Mouse (Mus musculus) induced T-regulatory cell, adult 2 months (primary cell): Measurements from ENCODE around the gene Mr1.

ENCODE experiments used
- DNase-seq: peaks from one replicate; pipeline ENCODE4 v3.0.0-alpha.2; 2012; ENCODE audit warnings: low read depth

Mr1 gene

DNA sequence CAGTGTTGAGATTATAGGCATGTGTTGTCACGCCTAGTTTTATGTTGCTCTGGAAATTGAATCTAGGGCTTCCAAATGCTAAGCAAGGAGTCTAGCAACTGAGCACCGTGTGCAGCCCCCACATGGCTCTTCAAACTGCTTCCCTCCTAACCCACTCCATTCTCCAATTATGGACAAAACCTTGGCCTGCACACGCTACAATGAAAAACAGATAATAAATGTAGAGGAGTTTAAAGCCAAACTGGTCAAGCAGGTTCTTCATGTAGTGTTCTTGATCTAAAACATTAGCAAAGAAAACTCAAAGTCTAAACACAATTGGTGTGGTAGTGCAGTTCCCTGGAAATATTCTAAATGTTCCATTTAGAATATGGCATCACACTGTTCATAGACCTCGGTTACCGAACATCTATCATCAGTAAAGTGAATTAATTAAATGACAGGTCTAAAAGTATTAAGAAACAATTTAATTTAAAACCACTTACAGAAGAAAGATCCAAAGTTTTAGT, 19.1 kb downstream of the Mr1 start:
- DNase-seq, result no peak

DNA sequence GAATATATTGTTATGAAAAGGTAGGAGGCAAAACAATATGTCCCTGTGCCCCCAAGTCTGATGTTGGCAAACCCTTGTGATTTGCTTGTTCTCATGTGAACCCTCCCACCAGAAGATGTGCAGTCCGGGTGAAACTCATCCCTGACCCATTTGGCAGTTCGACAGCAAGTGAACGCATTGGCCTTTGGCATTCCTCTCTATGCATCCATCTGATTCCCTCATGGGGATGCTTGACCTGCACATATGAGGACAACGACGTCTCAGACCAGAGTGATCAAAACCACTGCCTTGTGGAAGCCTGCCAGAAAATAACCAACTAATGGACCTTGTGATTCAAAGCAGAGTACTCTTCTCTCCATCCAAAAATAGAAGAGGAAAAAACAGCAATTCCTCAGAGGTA, 19.9 kb downstream of the Mr1 start:
- no peak for DNase-seq

DNA sequence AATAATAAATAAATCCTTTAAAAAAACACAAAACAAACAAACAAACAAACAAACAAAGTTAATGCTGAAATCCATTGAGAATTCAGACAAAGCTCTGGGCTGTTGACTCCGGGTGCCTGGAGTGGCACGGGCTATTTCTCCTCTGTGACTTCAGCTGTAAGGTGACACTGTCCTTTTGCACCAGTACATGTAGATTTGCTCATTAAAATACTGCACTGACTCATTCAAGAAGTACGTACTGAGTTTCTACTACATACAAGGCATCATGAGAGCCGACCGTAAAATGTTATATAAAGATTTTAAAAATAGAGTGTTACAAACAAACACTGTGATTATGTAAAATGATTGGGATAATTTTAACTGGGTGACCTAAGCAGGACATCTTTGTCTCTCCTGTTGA, 22.2 kb downstream of the Mr1 start:
- DNase-seq, result no peak

DNA sequence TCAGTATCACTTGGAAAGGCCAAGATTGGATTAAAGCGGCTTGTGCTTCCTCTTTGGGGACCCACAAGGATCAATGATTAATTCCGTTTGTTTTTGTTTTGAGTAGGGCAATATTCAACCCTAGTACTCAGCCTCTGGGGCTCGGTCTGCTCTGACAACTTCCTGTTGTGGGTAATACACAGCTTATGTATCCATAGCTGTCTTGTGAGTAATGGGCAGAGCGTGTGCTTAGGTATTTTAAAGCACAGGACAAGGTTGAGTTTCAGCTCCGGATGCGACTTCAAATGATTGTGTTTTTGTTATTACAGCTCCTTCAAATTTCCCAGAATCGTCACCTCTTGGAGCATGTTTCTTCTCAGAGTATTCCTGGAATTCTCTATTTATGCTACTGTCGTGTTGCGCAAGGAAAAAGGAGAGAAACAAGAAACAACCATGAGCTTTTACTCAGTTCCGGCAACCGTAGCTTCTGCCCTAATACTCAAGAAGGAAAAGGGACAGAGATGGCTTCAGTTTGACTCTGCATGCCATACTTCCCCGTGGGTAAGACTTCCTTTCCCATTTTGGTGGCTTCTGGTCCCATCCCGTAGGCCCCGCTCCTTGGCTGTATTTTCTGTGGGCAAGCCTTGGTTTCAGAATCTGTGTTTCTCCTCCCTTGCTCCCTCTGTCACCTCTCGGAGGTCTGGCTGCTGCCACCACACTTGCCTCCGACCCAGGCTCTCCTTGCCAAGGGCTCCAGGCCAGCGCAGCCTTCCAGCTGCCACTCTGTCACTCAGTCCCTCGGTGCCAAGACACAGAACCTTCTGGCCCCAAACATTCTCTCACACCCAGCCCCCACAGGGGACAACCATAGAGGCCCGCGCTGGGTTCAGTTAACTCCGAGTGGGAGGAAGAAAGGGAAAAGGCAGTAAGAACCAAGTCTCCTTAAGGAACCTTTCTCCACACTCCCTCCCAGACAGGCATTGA, 24.4 kb downstream of the Mr1 start:
- DNase-seq, result peak; percentile 43

DNA sequence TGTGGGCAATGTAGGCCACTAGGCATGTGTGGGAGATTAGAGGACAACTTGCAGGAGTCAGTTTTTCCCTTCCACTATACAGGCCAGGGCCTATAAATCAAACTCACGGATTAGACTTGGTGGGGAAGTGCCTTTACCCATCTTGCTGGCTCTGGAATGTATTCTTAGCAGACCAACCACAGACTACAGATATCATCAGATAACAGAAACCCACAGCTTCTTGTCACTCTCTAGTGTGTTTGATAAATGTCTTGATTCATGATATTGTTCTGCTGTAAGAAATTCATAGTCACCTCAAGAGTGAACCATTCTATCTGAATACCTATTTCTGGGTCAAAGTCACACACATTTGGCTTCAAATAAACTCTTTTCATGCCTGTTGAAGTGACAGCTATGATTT, 26.9 kb downstream of the Mr1 start:
- DNase-seq, result no peak

DNA sequence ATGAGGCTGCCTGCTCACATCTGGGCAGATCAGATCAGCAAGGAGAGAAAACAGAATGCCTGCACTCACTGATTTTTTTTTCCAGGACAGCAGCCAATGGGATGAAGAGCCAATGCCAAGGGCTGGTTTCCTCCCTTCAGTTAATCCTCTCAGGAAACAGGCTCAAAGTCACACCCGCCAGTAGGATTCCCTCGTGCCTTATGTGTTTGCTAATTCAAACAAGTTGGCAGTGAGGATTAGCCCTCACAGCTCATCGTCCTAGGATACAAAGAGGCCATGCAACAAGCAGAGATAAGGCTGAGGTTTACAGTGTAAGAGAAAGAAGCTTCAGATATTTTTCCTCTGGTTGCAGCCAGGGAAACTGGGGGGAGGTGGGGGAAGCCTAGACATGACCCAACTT, 32.7 kb downstream of the Mr1 start:
- DNase-seq, result no peak

DNA sequence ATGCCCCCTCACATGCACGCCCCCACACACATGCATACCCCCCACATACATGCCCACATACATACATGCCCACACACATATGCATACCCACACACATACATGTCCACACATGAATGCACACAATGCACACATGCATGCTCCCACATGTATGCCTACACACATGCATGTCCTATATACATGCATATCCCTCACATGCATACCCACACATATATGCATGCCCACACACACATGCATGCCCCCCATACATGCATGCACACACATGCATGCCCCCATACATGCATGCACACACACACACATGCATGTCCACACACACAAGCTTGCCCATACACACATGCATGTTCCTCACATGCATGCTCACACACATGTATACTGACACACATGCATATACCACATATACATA, 33.7 kb downstream of the Mr1 start:
- no peak for DNase-seq

DNA sequence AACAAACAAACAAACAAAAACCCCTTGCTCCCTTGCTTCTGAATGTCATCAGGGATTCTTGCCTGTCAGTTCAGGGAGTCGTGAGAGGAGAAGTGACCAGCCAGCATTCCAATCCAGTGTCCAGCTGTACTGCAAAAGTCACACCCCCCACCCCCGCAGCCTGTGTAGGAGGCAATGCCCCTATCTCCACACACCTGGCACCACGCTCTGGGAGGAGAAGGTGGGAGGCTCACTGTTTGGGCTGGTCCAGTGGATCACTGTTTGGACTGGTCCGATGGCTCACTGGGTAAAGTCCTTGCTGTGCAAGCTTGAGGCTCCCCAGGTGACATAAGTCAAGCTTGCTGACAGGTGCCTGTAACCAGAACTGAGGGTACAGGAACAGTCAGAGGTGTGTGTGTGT, 34.5 kb downstream of the Mr1 start:
- no peak for DNase-seq

DNA sequence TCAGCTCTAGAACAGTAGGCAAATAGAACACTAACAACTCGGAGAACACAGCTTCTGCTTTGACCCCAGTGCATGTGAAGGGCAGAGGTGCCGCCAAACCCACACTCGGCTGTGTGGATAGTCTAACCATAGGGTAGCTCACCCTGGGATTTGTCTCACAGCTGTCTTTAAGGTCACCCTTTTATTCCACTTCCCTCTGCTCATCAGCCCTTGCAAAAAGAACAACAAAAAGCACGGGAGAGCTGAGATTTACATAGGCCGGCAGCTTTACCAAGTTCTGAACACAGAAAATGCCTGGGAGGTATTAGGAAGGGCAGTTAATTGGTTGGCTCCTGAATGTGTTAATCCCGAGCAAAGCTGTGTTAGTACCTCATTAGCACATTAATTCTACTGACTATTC, 35.1 kb downstream of the Mr1 start:
- no peak for DNase-seq

DNA sequence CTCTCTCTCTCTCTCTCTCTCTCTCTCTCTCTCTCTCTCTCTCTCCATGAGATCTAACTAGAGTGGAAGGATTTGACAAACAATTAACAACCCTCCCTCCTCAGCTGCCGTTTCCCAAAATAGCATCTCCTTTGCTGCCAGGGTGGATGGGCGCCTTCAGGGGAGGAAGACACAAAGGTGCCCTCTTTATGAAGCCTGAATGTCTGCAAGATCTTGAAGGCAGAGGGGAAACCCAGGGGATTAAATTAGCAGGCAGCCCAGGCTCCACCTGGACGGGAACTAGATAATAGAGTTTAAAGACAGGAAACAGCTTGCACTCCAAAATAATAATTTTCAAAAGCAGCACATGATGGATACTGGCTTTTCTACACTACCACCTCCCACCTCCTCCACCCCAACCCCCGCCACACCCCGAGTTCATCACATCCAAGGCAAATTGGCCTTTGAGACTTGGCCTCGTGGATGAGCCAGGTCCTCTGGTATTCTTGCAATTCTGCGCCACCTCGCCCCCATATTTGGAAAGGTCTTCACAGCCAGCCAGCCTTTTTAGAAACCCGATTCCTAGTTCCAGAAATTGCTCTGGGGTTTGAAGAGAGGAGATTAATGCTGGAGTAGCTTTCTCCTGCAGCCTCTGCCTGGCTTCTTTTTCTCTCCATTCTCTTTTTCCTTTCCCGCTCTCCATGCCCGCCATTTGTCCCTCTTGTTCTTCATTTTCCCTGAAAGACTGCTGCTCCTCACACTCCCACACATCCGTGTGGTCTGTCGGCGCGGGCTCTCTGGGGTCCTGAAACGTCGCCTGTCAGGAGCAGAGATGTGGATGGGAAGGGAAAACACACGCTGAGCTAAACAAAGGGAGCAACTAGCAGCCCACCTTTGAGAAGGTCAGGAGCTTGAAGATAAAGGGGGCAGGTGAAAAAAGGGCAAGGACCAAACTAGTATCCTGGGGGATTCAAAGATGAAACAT, 36.9 kb downstream of the Mr1 start:
- DNase-seq, result no peak

DNA sequence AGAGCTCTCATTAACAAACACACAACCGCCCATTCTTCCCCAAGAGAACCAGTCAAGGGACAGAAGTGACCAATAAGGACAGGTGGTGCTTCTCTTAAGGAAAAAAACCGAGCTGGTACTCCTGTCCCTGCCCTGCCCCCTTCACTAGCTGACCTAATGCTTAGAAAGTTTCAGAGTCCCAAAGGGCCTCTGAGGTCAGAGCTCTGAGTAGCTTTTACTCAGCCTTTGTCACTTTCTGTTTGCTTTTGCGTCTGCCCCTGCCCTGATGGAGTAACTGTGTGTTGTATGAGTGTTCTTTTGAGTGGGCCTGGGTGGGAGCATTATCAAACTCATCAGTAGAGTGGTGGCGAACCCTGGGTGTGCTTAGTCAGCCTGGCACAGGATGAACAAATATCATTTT, 38.2 kb downstream of the Mr1 start:
- DNase-seq, result peak; percentile 65

DNA sequence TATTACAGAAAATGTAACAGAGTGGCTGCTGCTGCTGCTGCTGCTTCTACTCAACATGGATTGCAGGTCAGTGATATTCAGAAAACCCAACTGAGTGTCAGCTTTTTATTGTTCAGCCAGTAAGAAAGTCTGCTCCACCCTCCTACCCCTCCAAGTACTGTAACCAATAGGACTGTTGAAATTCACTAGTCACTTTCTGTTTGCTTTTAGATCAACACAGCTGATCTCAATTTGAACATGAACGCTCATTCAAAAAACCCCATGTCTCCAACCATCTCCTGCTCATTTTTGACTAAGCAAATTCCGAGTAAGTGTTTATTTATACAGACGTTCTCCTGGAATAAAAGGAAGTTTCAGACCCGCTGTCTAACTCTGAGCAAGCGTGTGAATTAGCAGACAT, 38.8 kb downstream of the Mr1 start:
- peak; percentile 62 for DNase-seq

DNA sequence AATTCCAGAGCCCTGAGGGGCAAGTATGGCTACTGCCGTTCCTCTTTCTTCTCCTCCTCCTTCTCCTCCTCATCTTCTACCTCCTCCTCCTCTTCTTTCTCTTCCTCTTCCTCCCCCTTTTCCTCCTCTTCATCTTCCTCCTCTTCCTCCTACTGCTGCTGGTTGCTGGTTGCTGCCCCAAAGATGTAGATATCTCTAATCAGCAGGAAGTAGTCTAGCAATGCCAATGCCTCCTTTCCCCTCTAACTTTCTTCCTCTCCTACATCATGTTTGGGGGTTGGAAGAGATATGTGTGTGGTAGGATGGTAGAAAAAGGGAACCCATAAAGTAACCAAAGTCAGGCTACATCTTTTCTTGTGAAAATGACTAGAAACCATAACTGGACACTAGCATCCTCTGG, 40.3 kb downstream of the Mr1 start:
- DNase-seq, result no peak

DNA sequence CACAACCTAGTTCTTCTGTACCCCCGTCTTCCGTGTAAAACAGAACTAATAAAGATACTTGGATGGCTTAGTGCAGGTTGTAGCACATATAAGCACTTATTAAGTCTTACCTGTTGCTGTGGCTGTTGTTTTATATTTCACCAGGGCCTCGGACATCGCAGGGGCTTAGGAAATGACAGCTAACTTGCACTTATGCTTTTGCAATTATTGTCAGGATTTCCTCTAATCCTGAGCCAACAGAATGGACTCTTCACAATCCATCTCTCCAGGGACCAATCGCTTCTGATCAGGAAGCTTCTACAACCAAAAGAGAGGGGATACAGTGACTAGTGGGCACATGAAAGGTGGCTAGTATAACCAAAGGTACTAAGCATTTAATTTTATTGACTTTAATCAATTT, 42.6 kb downstream of the Mr1 start:
- no peak for DNase-seq

DNA sequence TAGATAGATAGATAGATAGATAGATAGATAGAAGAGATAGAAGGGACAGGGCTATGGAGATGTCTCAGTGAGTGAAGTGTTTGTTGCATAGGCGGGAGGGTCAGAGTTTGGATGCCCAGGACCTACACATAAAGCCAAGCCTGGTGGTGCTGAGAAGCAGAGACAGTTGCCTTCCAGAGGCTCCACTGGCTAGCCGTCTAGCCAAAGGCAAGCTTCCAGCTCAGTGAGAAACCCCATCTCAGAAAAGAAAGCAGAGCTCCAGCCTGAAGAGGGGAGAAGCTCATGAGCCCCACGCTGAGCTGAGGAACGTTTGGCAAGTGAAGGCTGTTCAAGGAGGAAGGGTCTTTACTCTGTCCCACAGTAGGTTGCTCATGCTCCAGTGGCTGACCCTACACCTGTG, 44.0 kb downstream of the Mr1 start:
- no peak for DNase-seq

DNA sequence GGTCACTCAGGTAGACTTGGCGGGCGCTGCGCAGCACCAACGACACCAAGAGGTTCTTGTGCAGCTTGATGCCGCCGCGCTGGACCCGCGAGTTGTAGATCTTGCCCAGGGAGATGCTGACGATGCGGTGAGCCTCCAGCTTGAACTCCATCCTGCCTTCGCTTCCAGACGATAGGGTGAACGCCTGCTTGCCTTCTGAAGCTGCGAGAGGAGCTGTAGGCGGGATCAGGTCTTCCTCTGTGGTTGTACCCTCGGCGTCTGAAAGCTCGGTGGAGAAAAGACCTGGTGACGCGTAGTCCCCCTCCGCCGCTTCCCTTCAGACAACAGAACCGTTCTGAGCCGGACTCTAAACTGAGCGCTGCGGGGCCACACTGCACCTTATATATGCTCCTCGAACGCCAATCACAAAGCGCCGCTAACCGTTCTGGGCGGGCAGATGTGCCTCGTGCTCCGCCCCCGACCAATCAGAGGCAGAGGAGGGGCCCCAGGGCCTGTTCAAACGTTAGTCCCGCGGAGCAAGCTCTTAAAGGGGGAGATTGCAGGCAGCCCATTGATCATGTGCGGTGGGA, 47.2 kb downstream of the Mr1 start, which contains the start of gene Ier5:
Gene Ier5 (minus strand): TSS at position 357 of the 569 bp plus-strand sequence.
- DNase-seq, result peak; percentile 99

DNA sequence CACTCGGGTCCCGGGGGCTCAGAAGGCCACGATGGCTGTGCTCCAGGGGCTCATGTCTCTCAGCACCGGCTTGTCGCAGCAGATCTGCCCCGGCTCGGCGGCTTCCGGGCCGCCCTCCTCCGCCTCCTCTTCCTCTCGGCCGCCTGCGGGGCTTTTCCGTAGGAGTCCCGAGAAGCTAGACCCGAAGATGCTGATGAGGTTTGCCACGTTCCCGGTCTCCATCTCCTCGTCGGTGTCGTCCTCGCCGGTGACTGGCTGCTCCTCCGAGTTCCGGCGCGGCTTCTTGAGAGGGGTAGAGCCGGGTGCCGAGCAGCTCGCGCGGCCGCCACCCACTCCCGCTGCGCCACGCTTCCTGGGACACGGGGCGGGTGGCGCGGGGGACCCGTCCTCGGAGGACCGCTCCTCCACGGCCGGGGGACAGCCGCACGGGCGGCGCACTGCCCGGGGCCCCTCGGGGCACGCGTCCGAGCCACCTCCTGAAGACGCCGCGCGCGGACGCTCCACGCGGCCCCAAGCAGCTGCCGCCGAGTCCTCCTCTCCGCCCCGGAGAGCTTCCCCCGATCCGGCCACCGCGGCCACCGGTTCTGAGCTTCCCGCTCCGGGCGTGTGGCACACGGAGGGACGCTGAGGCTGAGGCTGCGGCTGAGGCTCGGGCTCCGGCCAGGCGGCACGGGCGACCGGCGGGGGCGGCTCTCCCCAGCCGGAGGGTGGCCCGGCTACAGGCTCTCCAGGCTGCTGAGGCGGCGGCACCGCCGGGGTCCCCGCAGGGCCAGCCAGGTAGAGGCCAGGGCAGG, 47.9 kb downstream of the Mr1 start:
- peak; percentile 83 for DNase-seq

DNA sequence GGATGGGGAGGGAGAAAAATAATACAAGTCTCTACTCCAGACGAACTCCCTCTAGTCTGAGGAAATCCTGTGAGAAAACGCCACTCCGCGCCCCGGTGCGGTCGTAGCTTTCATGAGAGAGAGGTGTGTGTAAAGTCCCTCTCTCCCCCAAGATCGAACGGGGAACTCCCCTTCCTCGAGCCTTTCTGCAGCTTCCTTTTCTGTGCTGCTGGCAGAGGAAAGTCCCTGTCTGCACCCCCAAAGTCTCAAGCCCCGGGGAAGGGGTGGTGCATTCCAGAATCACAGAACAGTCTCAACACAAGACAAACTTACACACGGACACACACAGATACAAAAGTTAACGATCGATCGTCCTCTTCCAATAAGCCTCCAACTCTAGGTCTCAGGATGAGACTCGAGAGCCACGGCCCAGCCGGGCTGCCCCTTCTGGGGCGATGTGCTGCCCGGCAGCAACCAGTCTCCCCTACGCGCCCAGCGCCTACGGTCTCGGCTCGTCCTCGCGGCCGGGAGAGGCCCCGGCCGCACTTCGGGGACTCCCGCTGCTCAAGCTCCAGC, 48.6 kb downstream of the Mr1 start:
- peak; percentile 95 for DNase-seq

DNA sequence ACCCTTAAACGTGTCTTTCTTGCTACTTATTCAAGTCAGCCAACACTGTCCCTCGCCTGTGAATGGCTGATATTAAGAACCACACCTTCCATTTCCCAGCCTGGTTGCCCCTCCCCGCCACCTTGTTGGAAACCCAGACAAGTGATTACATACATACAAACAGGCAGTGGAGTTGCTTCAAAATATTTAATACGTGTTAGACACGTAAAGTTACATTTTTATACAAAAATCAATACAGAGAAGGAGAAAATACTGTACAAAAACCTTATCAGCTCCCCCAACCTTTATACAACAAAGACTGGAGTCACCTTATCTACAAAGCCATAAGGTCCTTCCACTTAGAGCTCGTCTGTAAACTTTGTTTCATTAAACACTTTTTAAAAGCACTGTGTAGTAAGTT, 49.3 kb downstream of the Mr1 start:
- DNase-seq, result peak; percentile 65

DNA sequence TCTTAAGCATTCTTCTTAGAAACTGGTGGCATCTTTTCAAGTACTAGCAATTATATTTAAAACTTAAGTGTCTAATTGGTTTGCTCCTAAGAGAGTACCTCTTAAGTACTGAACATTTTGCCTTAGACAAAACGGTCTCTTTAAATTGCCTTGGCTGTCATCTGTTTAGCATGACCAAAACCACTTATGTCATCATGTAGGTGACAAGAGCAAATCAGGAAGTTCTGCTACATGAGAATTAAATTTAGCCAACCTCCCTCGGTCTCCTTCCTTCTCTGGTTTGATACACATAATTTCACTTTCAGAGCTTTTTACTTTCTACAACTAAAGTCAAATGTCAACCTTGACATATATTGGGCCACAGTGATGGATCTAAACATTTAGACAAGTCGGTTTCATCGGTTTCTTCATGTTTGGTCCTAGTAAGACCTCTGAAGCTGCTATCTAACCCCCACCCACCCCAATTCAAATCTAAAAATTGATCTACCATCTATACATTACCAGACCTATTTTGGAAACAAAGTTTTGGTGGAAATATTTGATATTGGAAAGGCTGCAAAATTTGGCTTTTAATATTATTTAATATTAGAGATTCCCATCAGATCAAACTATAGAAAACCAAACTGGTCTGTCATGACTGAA, 49.9 kb downstream of the Mr1 start:
- peak; percentile 75 for DNase-seq
